Mouse (Mus musculus) duodenum, adult 2 months (tissue): ENCODE data around the gene Btbd17. TPM values are rescaled to one million over a fixed set of nuclear protein-coding genes. Genes with fewer than 3 reads are reported as not detected.

ENCODE experiments used
- polyA plus RNA-seq: library from polyadenylated mRNA; depleted of rRNA; stranded (reverse); fragments of >200 nt; gene quantifications from 2 replicates; pipeline ENCODE4 v1.2.3, GENCODE M21; 2012; ENCODE audit warnings: low replicate concordance; rRNA removed

Btbd17 gene
- 0.49 and 0.71 TPM in 2 replicates for polyA plus RNA-seq

DNA sequence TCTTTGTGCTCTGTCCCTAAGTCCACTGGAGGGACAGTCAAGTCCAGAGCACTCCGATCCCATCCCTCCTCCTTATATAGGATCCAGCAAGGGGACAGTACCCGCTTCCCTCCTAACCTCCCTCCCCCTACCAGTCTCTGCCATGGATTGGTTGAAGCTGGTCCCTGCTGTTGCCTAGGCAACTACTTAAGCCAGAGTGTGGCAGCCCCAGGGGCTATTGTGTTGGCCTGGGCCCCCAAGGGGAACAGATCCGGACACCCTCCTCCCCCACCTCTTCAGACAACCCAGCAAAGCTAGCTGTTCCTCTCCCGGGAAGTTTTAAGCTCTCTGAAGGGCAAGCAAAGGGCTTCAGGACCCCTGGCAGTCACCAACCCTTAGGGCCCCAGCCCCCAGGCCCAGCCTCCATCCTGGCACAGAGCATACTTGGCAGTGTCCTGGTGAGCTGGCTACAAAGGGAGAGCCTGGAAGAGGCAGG, at the start of gene Btbd17:
TSS of gene Btbd17 (minus strand) at position 98 of the 475 bp plus-strand sequence.

GRCm38 (mm10) chr11:114798624-114799023, 2.9 kb upstream of the Btbd17 start, which contains the start of gene Gpr142:
Gene Gpr142, plus strand, starts transcription at chr11:114798924.

GRCm38 (mm10) chr11:114764820-114765818, 30.6 kb downstream of the Btbd17 start, which contains the start of gene Kif19a:
Gene Kif19a, plus strand, starts transcription at chr11:114765388.

Other genes with a start within 250 kb of the Btbd17 start
- 74.7 and 81.8 TPM in 2 replicates for gene Rpl38, start 127.4 kb downstream of the Btbd17 start, polyA plus RNA-seq
- 67.9 and 109 TPM in 2 replicates for gene Ttyh2, start 120.5 kb downstream of the Btbd17 start, polyA plus RNA-seq
- gene Dnaic2, start 68.5 kb downstream of the Btbd17 start, polyA plus RNA-seq: 0.25 and 0.48 TPM in 2 replicates
- gene Kif19a, start 30.6 kb downstream of the Btbd17 start, polyA plus RNA-seq: 1.0 and 1.2 TPM in 2 replicates
- gene Gpr142, start 3.0 kb upstream of the Btbd17 start, polyA plus RNA-seq: 0.25 and 0.57 TPM in 2 replicates
- 2.5 and 4.5 TPM in 2 replicates for gene Gprc5c, start 55.2 kb upstream of the Btbd17 start, polyA plus RNA-seq
- 0.70 and 0.88 TPM in 2 replicates for gene Cd300a, start 94.1 kb upstream of the Btbd17 start, polyA plus RNA-seq
- gene Cd300lb, start 138.4 kb upstream of the Btbd17 start, polyA plus RNA-seq: 0.16 and 0.24 TPM in 2 replicates
- gene Cd300c, start 173.2 kb upstream of the Btbd17 start, polyA plus RNA-seq: 0.18 and 0.83 TPM in 2 replicates
- gene Cd300ld, start 194.0 kb upstream of the Btbd17 start, polyA plus RNA-seq: 0.42 and 0.97 TPM in 2 replicates
- gene Cd300c2, start 205.9 kb upstream of the Btbd17 start, polyA plus RNA-seq: 2.5 and 4.4 TPM in 2 replicates
- gene Cd300ld2, start 220.2 kb upstream of the Btbd17 start, polyA plus RNA-seq: 0.11 TPM in 1 of 2 replicates, not detected in the other
- gene Cd300ld4, start 231.1 kb upstream of the Btbd17 start, polyA plus RNA-seq: not detected in 2 replicates
- gene Cd300ld5, start 241.8 kb upstream of the Btbd17 start, polyA plus RNA-seq: 0.27 TPM in 1 of 2 replicates, not detected in the other